Mouse (Mus musculus) brain, embryonic 18.5 days (tissue): ENCODE results near the gene Matk.

Experiments
- DNase-seq: peaks from one replicate; pipeline ENCODE4 v3.0.0-alpha.2; 2012; ENCODE audit warnings: low read depth, low spot score

Gene Matk

DNA sequence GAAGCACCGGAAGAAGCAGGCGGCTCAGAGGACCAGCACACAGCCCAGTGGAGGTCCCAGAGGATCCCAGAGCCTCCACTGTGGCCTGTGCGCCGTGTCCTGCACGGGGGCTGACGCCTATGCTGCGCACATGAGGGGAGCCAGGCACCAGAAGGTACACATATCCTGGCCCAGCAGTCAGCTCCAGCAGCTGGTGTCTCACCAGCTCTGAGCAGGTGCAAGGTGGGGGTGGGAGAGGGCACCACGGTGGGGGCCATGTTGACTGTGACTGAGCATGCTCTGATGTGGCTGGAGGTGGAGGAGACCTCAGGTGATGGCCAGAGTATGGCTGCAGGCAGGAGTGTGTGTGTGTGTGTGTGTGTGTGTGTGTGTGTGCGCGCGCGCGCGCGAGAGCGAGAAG, 10.7 kb upstream of the Matk start:
- no peak for DNase-seq

GRCm38 (mm10) chr10:81244146-81244545, 8.6 kb upstream of the Matk start:
- no peak for DNase-seq

DNA sequence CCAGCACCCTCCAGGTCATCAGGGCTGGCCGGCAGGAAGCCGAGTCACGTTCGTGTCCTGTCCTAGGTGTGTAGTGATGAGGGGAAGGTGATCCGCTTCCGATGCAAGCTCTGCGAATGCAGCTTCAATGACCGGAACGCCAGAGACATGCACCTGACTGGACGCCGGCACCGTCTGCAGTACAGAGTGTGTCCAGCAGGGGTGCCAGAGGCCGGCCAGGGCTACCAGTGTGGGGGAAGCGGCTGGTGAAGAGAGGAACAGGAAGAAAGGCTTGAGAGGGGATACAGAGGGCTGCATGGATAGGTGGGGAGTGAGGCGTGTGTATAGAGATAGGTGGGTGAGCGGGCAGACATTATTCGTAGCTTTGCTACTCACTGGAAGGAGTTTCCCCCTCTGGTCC, 8.1 kb upstream of the Matk start:
- no peak for DNase-seq

DNA sequence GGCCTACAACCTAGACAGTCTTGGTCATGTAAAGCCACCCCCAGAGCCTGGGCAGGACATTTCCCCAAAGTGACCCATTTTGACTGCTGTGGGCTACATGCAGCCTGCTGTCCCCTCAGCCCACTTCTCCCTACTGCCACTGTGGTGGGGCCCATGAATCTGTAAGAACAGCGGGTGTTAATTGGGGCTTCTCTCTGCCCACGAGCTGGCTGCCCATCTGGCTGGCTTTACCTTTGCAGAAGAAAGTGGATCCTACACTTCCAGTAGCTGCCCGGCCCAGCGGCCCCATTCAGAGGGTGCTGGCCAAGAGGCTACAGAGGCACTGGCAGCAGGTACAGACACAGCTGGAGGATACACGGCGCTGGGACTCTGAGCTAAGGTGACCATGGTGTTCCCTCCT, 7.6 kb upstream of the Matk start:
- no peak for DNase-seq

DNA sequence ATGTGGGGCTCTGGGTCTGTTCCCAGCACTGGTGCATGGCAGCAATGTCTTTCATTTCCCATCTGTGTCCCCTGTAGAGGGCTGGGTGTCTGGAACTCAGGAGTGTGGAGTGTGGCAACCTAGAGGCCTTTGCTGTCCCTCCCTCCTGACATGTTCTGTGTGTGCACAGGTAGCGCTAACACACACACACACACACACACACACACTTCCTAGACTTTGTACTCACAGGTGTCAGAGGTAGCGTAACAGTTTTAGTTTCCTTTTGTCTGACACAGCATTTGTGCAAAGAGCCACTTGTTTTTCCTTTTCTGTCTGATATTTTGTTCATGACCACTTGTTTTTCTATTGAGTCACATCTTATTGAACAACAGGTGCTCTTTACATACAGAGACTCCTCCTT, 4.9 kb upstream of the Matk start:
- DNase-seq: no peak

DNA sequence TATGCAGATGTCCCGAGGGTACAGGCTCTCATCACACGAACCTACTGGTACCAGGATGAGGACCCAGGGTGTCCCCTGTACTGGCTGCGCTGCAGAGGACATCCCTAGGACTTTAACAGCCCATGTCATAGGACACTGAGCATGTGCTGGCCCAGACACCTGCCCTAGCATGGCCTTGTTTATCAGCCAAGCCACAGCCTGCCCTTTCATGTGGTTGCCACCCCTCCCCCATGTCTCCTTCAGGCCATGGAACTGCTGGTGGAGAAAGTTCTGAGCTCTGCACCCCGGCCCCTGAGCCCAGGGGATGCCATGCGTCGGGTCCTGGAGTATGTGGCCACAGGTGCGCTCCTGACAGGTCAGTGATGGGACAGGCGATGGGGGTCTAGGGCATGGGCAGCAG, 3.3 kb upstream of the Matk start:
- no peak for DNase-seq

GRCm38 (mm10) chr10:81254886-81255285, 2.2 kb downstream of the Matk start:
- DNase-seq: no peak

GRCm38 (mm10) chr10:81257158-81258039, 4.7 kb downstream of the Matk start:
- DNase-seq: no peak

DNA sequence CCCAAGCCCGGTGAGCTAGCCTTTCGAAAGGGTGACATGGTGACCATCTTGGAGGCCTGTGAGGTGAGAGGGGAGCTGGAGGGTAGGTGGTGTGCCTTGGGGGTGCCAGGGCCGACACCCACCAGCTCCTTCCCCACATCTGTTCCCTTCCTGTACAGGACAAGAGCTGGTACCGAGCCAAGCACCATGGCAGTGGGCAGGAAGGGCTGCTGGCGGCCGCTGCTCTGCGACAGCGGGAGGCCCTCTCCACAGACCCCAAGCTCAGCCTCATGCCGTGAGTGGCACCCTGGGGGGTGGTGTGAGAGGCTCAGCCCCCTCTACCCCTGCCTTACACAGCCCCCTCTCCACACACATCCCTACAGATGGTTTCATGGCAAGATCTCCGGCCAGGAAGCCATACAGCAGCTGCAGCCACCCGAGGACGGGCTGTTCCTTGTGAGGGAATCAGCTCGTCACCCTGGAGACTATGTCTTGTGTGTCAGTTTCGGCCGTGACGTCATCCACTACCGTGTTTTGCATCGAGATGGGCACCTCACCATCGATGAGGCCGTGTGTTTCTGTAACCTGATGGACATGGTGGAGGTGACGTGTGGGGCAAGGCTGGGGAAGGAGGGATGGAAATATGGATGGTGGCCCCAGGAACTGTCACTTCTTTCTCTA, 6.6 kb downstream of the Matk start:
- DNase-seq: no peak

DNA sequence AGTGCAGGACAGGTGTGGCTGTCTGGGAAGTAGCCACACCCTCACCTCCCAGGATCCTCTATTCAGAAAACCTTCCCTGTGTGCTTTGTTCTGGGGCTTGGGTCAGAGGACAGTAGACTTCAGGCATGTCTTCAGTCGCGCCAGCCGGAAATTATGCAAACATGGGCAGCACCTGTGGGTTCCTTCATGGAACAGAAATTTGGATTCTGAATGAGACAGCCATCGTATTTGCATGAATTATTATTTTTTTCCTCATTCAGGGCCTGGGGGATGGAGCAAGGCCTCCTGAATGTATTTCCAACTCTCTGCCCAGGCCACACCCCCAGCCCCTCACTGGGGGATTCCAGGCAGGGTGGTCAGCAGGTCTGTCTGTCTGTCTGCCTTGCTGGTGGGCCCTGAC, 8.3 kb downstream of the Matk start:
- no peak for DNase-seq

- no peak for DNase-seq
Observed at GRCm38 (mm10) chr10:81265540-81265939, 12.8 kb downstream of the Matk start.

DNA sequence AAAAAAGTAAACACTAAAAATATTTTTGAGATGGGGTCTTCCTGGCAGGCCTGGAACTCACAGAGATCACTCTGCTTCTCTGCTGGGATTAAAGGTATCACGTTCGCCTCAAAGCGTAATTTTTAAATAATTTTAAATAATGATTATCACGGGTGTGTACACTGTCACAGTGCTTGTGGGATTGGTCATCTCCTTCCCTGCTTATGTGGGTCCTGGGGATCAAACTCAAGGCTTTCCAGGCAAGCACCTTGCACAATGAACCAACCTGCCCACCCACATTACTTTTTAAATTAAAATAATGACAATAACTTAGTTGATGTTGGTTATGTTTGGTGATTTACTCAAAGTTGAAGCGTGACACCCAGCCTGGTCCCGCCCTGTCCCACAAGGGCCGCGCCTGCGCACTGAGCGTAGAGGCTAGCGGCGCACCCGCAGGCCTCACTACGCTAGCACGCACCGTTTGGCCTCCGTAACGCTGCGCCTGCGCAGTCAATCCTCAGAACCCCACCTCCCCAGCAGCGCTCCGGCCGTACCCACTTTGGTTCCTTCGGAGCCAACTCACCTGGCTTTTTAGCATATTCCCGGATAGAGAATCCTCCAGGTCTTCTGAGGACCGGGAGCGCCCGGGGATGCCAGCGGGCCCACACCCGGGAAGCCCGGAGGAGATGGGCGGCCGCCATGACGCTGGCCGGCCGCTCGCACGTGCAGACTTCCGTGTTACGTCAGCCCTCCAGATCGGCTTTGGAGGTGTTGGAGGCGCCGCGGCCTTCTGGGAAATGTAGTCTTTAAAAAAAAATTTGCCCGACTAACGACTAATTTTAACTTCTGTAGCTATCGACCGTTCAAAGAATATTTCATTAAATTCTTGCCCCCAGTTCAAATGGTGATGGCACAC, 13.7 kb downstream of the Matk start, which contains the start of the genes Mrpl54 and Apba3:
Gene Mrpl54 (minus strand): TSS at position 724 of the 895 bp plus-strand sequence.
Gene Apba3 (plus strand): TSS at position 750 of the 895 bp plus-strand sequence.
- DNase-seq: peak; percentile 88

DNA sequence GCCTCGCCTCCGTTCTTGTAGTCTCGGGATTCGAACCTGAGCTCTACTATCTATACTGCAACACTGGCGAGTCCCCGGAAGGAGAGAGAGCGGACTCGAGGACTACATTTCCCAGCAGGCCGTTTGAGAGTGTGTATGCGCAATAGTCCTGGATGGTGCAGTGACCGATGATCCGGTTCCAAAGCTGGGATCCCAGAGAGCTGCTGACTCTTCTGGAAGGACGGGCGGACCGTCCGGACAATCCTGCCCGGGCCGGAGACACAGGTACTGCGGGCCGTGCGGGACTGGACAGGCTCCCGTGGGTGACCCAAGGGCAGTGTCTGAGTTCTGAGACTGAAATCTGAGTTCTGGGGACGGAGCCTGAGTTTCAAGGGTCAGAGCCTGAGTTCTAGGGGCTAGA, 15.3 kb downstream of the Matk start:
- DNase-seq: peak; percentile 65

DNA sequence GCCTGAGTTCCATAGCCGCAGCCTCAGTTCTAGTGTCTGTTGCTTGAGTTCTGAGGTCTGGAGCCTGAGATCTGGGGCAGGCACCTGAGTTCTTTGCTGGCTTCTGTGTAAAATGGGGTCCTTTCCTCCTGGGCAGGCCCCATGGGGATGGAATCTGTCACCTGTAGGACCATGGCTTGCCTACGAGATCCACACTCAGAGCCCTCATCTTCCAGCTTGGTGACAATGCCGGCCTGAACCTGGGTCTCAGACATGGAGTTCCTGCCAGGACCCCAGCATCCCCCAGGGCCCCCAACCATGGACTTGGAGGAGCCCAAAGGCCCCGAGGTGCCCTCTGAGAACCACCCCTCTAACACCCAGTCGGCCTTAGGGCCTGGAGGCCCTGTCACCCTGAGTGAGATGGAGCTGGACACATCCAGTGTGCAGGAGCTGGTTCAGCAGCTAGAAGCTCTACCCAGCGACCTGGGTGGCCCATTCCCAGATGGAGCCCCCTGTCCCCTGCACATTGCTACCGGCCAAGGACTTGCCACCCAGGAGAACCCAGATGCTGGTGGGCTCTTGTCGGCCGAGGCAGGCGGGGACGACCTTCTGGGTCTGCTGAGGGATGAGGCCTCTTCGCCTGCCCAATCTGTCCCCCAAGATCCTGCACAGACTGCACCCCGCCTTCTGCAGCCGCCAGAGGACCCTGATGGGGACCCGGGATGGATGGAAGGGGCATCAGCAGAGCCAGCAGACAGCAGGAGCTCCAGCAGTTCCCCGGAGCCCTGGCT, 16.1 kb downstream of the Matk start:
- no peak for DNase-seq

- DNase-seq: no peak
Observed at GRCm38 (mm10) chr10:81272356-81272755, 19.6 kb downstream of the Matk start.

DNA sequence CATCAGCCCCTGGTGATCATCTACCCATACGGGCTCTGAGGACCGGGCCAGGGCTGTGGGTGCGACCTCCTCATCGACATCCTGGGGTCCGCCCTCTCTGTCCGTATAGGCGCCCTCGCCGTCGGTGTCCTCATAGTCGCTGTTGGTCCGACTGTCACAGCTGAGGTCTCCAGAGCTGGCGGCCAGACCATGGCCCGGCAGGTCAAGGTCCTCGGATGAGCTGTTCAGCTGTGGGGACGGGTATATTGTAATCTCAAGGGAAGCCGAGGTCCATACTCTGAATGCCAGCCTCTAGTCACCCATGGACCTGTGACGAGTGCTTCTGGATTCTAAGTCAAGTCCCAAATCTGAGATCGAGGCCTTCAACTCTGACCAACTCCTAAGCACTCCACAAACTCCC, 21.1 kb downstream of the Matk start:
- no peak for DNase-seq

DNA sequence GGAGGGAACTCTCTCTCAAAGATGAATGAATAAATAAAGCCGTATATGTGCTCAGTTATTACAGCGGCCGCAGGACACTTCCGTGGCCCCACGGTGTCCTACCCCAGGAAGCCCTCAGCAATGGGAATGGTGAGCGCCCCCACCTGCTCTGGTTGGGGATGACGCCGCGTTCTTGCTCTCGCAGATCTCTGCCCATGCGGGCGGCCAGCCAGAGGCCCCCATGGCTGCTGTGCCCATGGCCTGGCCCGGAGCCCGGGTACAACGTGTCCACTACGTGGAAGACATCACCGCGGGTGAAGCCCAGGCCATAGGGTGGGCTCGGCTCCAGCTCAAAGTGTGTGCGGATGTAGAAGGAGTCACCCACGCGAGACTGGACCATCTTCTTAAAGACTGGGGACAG, 24.9 kb downstream of the Matk start:
- no peak for DNase-seq

- DNase-seq: no peak
Observed at GRCm38 (mm10) chr10:81279496-81279895, 26.8 kb downstream of the Matk start.

DNA sequence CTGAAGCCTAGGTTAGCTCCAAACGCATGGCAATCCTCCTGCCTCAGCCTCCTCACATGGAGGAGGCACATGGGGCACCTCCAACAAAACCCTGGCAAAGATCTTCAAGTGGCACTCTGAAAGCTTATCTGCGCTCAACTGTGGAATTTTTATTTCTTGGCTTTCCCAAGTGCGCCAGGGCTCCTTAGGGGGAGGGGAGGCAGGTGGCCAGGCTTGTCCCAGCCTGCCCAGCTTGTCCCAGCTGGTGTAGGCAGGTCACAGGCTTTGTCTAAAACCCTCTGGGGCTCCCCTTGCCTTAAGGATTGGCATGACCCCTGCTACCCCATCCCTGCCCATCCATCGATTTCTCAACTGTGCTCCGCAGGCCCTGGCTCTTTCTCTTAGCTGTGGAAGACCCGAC, 31.5 kb downstream of the Matk start:
- DNase-seq: no peak

DNA sequence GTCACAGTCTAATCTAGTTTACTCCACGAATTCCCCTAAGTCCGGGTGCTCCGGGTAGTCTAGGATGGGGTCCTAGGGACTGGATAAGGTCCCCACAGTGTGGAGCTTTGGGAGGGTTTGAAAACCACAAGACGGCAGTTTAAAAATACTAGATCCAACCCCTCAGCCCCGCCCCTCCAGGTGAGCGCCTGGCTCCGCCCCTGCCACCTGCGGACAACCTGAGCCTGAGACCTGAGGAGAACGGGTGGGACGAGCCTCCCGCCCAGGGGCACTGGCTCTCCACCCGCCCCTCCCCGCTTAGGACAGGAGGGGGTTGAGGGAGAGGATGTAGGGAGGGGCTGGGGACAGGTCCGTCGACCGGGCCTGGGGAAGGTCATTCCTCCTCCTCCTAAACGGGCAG, 32.0 kb downstream of the Matk start:
- DNase-seq: no peak
